Mouse (Mus musculus) MEL (cell line): ENCODE measurements around the gene 1700010B08Rik. TPM values are rescaled to one million over a fixed set of nuclear protein-coding genes. Genes with fewer than 3 reads are reported as not detected.

Source experiments
- DNase-seq: peaks from one replicate; pipeline ENCODE4 v3.0.0; 2011; ENCODE audit warnings: low read depth, low spot score
- H3K27ac ChIP-seq: 2 replicates; pipeline ENCODE4 v1.5.1; 2012; ENCODE audit warnings: low read depth, mild to moderate bottlenecking, control low read depth, low read length, moderate library complexity; ENCODE audit not compliant: control insufficient read depth
- H3K27me3 ChIP-seq, 2 experiments: fragments of 150-350 bp in 1 of 2; sonication (generic) in 1 of 2; 2 replicates each; pipeline ENCODE4 v1.6.1; 2012; ENCODE audit warnings: low read length in 2 of 2, mild to moderate bottlenecking in 2 of 2, improper control_type of control experiment in 1 of 2, moderate library complexity in 1 of 2; ENCODE audit not compliant: insufficient read depth in 2 of 2, control insufficient read depth in 1 of 2
- H3K36me3 ChIP-seq, 2 experiments: 2 replicates each; pipeline ENCODE4 v1.6.1; 2012 to 2014; ENCODE audit warnings: low read length in 2 of 2, improper control_type of control experiment in 1 of 2, inconsistent platforms in 1 of 2, mild to moderate bottlenecking in 1 of 2; ENCODE audit not compliant: insufficient read depth in 2 of 2, control insufficient read depth in 1 of 2
- H3K4me1 ChIP-seq, 2 experiments: fragments of 150-350 bp in 1 of 2; sonication (generic) in 1 of 2; 2 replicates each; pipeline ENCODE4 v1.6.1; 2012; ENCODE audit warnings: low read length in 2 of 2, improper control_type of control experiment in 1 of 2, mild to moderate bottlenecking in 1 of 2; ENCODE audit not compliant: insufficient read depth in 2 of 2, control insufficient read depth in 1 of 2
- H3K4me3 ChIP-seq, 2 experiments: fragments of 150-350 bp in 1 of 2; sonication (generic) in 1 of 2; 2 replicates each; pipeline ENCODE4 v1.5.1; 2012; ENCODE audit warnings: low read depth in 2 of 2, low read length in 2 of 2, mild to moderate bottlenecking in 2 of 2, moderate library complexity in 2 of 2, control low read depth in 1 of 2, improper control_type of control experiment in 1 of 2; ENCODE audit not compliant: control insufficient read depth in 1 of 2, insufficient read depth in 1 of 2
- H3K79me2 ChIP-seq: 2 replicates; pipeline ENCODE4 v1.6.1; 2012; ENCODE audit warnings: mild to moderate bottlenecking, low read length, moderate library complexity; ENCODE audit not compliant: control insufficient read depth, poor library complexity, insufficient read depth
- H3K9ac ChIP-seq: 2 replicates; pipeline ENCODE4 v1.6.1; 2012; ENCODE audit warnings: low read depth, mild to moderate bottlenecking, control low read depth, low read length, moderate library complexity; ENCODE audit not compliant: control insufficient read depth, poor library complexity, severe bottlenecking
- H3K9me3 ChIP-seq: fragments of 150-350 bp; sonication (generic); replicated peaks from 2 replicates; pipeline ENCODE4 v1.6.1; 2012; ENCODE audit warnings: mild to moderate bottlenecking, low read length, improper control_type of control experiment, moderate library complexity; ENCODE audit not compliant: insufficient read depth
- BHLHE40 ChIP-seq: IDR thresholded peaks from 2 replicates; pipeline ENCODE4 v1.6.1; 2012; ENCODE audit warnings: low read depth, mild to moderate bottlenecking, inconsistent platforms, low read length, improper control_type of control experiment, borderline replicate concordance
- E2F4 ChIP-seq: IDR thresholded peaks from 2 replicates; pipeline ENCODE4 v1.6.1; 2011; ENCODE audit warnings: low read depth, low read length, improper control_type of control experiment, borderline replicate concordance
- ETS1 ChIP-seq: IDR thresholded peaks from 2 replicates; pipeline ENCODE4 v1.6.1; 2012; ENCODE audit warnings: low read depth, mild to moderate bottlenecking, inconsistent platforms, low read length, improper control_type of control experiment, moderate library complexity
- HCFC1 ChIP-seq: IDR thresholded peaks from 2 replicates; pipeline ENCODE4 v1.6.1; 2012; ENCODE audit warnings: low read depth, mild to moderate bottlenecking, inconsistent platforms, low read length, improper control_type of control experiment, moderate library complexity
- KAT2A ChIP-seq: conservative IDR thresholded peaks from 2 replicates; pipeline ENCODE4 v1.6.1; 2012; ENCODE audit warnings: low read depth, low read length, improper control_type of control experiment, inconsistent platforms
- MAFK ChIP-seq: IDR thresholded peaks from 2 replicates; pipeline ENCODE4 v1.6.1; 2011; ENCODE audit warnings: low read depth, mild to moderate bottlenecking, low read length, improper control_type of control experiment, borderline replicate concordance
- MAZ ChIP-seq: IDR thresholded peaks from 2 replicates; pipeline ENCODE4 v1.6.1; 2012; ENCODE audit warnings: low read depth, mild to moderate bottlenecking, inconsistent platforms, low read length, improper control_type of control experiment
- MXI1 ChIP-seq: IDR thresholded peaks from 2 replicates; pipeline ENCODE4 v1.6.1; 2011; ENCODE audit warnings: mild to moderate bottlenecking, low read depth, low read length, improper control_type of control experiment
- MYB ChIP-seq: IDR thresholded peaks from 2 replicates; pipeline ENCODE4 v1.6.1; 2011; ENCODE audit warnings: mild to moderate bottlenecking, low read depth, low read length, improper control_type of control experiment
- MYC ChIP-seq: IDR thresholded peaks from 2 replicates; pipeline ENCODE4 v1.6.1; 2011; ENCODE audit warnings: low read depth, mild to moderate bottlenecking, low read length, improper control_type of control experiment, moderate library complexity
- NRF1 ChIP-seq: IDR thresholded peaks from 2 replicates; pipeline ENCODE4 v1.6.1; 2014; ENCODE audit warnings: low read depth, mild to moderate bottlenecking, inconsistent platforms, low read length, improper control_type of control experiment, moderate library complexity; ENCODE audit not compliant: poor library complexity, insufficient read depth, severe bottlenecking
- POLR2A ChIP-seq, 2 experiments: IDR thresholded peaks; 2 replicates each; pipeline ENCODE4 v1.6.1; 2011 to 2012; ENCODE audit warnings: low read length in 2 of 2, mild to moderate bottlenecking in 2 of 2, control low read depth in 1 of 2, improper control_type of control experiment in 1 of 2, low read depth in 1 of 2, moderate library complexity in 1 of 2; ENCODE audit not compliant: control insufficient read depth in 1 of 2, insufficient read depth in 1 of 2, poor library complexity in 1 of 2
- POLR2AphosphoS2 ChIP-seq: IDR thresholded peaks from 2 replicates; pipeline ENCODE4 v1.6.1; 2011; ENCODE audit warnings: low read length, improper control_type of control experiment
- RAD21 ChIP-seq: IDR thresholded peaks from 2 replicates; pipeline ENCODE4 v1.6.1; 2011; ENCODE audit warnings: mild to moderate bottlenecking, low read depth, low read length, improper control_type of control experiment
- RCOR1 ChIP-seq: IDR thresholded peaks from 2 replicates; pipeline ENCODE4 v1.6.1; 2012; ENCODE audit warnings: low read depth, mild to moderate bottlenecking, inconsistent platforms, low read length, improper control_type of control experiment
- SIN3A ChIP-seq: IDR thresholded peaks from 2 replicates; pipeline ENCODE4 v1.6.1; 2012; ENCODE audit warnings: low read length, improper control_type of control experiment, inconsistent platforms
- SMC3 ChIP-seq: IDR thresholded peaks from 2 replicates; pipeline ENCODE4 v1.6.1; 2011; ENCODE audit warnings: low read depth, low read length, improper control_type of control experiment
- TAL1 ChIP-seq: IDR thresholded peaks from 2 replicates; pipeline ENCODE4 v1.6.1; 2012; ENCODE audit warnings: mild to moderate bottlenecking, inconsistent platforms, low read length, moderate library complexity, mixed read lengths
- UBTF ChIP-seq: IDR thresholded peaks from 2 replicates; pipeline ENCODE4 v1.6.1; 2012; ENCODE audit warnings: low read depth, mild to moderate bottlenecking, inconsistent platforms, low read length, improper control_type of control experiment, moderate library complexity, borderline replicate concordance; ENCODE audit not compliant: insufficient read depth
- USF2 ChIP-seq, 2 experiments: IDR thresholded peaks; 2 replicates each; pipeline ENCODE4 v1.6.1; 2011 to 2012; ENCODE audit warnings: improper control_type of control experiment in 2 of 2, low read length in 2 of 2, borderline replicate concordance in 1 of 2, inconsistent platforms in 1 of 2, low read depth in 1 of 2, mild to moderate bottlenecking in 1 of 2; ENCODE audit not compliant: insufficient read depth in 1 of 2
- ZC3H11A ChIP-seq: IDR thresholded peaks from 2 replicates; pipeline ENCODE4 v1.6.1; 2012; ENCODE audit warnings: low read depth, mild to moderate bottlenecking, inconsistent platforms, low read length, improper control_type of control experiment
- ZMIZ1 ChIP-seq: IDR thresholded peaks from 2 replicates; pipeline ENCODE4 v1.6.1; 2012; ENCODE audit warnings: low read depth, mild to moderate bottlenecking, inconsistent platforms, low read length, improper control_type of control experiment, moderate library complexity
- polyA plus RNA-seq, 2 experiments: library from polyadenylated mRNA; stranded (reverse) in 1 of 2; unstranded in 1 of 2; fragments of >175 nt in 1 of 2; fragments of >200 nt in 1 of 2; gene quantifications; 2 replicates each; pipeline versions ENCODE4 v1.2.1 to v1.2.4; 2012; ENCODE audit warnings: low replicate concordance in 2 of 2, low read depth in 1 of 2; ENCODE audit not compliant: insufficient read length in 2 of 2, insufficient read depth in 1 of 2, missing spikeins in 1 of 2
- total RNA-seq: library from RNA; depleted of rRNA; stranded (reverse); fragments of 300-350 nt; gene quantifications from 2 replicates; pipeline ENCODE4 v1.2.3, GENCODE M21; 2012

Gene 1700010B08Rik
- total and polyA plus RNA-seq, 3 experiments = not detected

DNA sequence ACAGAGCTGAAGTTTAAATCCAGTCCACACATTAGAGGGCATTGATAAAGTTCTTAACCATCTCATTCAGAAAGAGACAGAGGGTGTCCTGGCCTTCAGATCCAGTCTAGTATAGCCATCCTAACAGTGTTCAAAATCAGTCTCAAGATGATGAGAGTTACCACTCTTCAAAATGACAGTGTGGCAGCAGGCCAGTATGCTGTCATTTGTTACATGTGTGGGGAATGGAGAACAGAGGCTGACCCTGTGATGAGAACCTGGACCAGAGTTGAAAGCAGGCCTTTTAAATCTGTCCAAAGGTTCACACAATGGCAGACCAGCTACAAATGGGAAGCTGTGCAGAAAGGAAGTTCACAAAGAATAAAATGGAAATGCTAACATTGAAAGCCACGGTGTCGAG is 26.5 kb upstream of the 1700010B08Rik start (continued):
- TF ChIP-seq USF2 (IDR thresholded peaks at IDR 0.05; ENCODE audit: borderline replicate concordance in 1 of 2, insufficient read depth in 1 of 2, low read depth in 1 of 2, low read length in 2 of 2) (no peak), RCOR1 (no peak)

DNA sequence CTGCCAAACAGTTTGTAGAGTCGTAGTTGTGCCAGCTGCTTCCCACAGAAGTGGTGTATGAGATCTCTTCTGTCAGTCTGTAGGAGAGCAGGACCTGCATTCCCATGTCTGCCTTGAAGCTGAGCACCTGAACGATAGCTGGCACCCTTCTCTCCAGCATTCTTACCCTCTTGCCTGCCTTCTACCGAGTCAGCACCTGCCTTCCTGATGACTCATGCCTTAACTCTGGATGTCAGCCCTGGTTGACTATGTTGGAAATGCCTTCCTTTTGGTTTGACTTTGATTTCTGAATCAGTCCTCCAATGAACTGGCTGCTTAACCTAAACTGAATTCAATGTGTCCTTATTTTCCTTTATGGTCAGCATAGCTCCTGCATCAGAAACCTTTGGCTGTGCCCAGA is 20.4 kb upstream of the 1700010B08Rik start:
- Histone ChIP-seq H3K9ac (no peak overlapping the region), H3K4me3 (no peak overlapping the region), H3K36me3 (peaks cover 0 to 13% of the 10 kb centered on the region in 2 experiments; a peak in 2 of 4 replicates)

GRCm38 (mm10) chr2:173702096-173702866 is 16.9 kb upstream of the 1700010B08Rik start:
- Histone ChIP-seq H3K9ac (no peak overlapping the region), H3K79me2 (no peaks in the 10 kb centered on the region), H3K4me1 (no peaks in the 10 kb centered on the region), H3K27ac (no peak overlapping the region), H3K9me3 (no peaks in the 10 kb centered on the region), H3K27me3 (no peaks in the 10 kb centered on the region), H3K4me3 (no peak overlapping the region), H3K36me3 (peaks cover 0 to 8% of the 10 kb centered on the region in 2 experiments; a peak in 2 of 4 replicates)
- no peak for TF ChIP-seq E2F4
- TF ChIP-seq RCOR1 = no peak
- TF ChIP-seq RAD21 = no peak
- no peak for TF ChIP-seq ZC3H11A
- no peak for TF ChIP-seq POLR2AphosphoS2
- no peak for TF ChIP-seq SMC3
- TF ChIP-seq MXI1 = no peak
- TF ChIP-seq MYB = no peak
- no peak for TF ChIP-seq MAFK
- DNase-seq = no peak

More for the DNA sequence above, 20.4 kb upstream of the 1700010B08Rik start:
- no peak for DNase-seq
- no peaks in the 10 kb centered on the region for H3K9me3 ChIP-seq
- no peaks in the 10 kb centered on the region for H3K79me2 ChIP-seq
- no peak for TF ChIP-seq MXI1
- TF ChIP-seq ZC3H11A = no peak
- no peak for TF ChIP-seq MYC
- TF ChIP-seq NRF1 = no peak
- no peak for TF ChIP-seq POLR2A (IDR thresholded peaks at IDR 0.05; ENCODE audit: control insufficient read depth in 1 of 2, insufficient read depth in 1 of 2, low read depth in 1 of 2, low read length in 2 of 2, poor library complexity in 1 of 2)
- no peak for TF ChIP-seq RAD21
- TF ChIP-seq SIN3A = no peak
- TF ChIP-seq ZMIZ1 = no peak
- no peak for TF ChIP-seq HCFC1
- TF ChIP-seq KAT2A = no peak
- no peak for TF ChIP-seq UBTF
- no peak for TF ChIP-seq POLR2AphosphoS2
- TF ChIP-seq TAL1 = no peak
- TF ChIP-seq SMC3 = no peak
- no peak for TF ChIP-seq MAZ
- TF ChIP-seq BHLHE40 = no peak
- no peak for TF ChIP-seq ETS1
- H3K27me3 ChIP-seq = no peaks in the 10 kb centered on the region
- H3K4me1 ChIP-seq = no peaks in the 10 kb centered on the region
- no peak overlapping the region for H3K27ac ChIP-seq
